In the genomic region with DNA sequence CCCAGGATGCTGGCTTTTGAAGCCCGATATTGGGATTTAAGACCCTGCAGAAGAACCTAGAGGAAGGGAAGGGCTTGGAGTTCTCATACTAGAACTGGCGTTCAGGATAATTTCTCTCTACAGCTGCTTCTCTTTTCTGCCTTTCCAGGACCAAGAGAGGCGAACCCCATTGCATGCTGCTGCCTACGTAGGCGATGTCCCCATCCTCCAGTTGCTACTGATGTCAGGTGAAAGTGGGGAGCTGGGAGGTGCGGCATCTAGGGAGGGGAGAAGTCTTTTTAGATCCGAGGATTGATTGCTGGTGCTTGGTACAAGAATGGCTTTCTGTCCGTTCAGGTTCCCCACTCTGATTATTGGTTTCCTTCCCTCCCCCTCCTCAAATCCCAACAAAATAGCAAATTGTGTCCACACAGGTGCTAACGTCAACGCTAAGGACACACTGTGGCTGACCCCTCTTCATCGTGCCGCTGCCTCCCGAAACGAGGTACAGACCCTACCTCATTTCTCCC, we compare ENCODE assay signal across 8 mouse cellular contexts. TPM values are rescaled to one million over a fixed set of nuclear protein-coding genes. Genes with fewer than 3 reads are reported as not detected.
A peak's percentile ranks its signal among the peaks of the same experiment; 100 is the strongest.
DNase-seq lines count a peak whose midpoint lies in the region; ATAC-seq and TF ChIP-seq lines count a peak whose summit lies in the region.

No protein-coding gene starts in this region.

- WGBS in liver, embryonic 12.5 days (ENCODE audit: insufficient replicate concordance), result 64% methylated on average over 14 of the region's 14 CpGs

- H3K4me2 ChIP-seq in liver, embryonic 12.5 days, result peak overlapping the region; percentile 96

- H3K27me3 ChIP-seq in testis, adult 2 months (ENCODE audit: control insufficient read depth, insufficient read depth, low read length), result no peaks in the 10 kb centered on the region
- H3K27me3 ChIP-seq in liver, embryonic 12.5 days (replicated peaks), result no peaks in the 10 kb centered on the region

- H3K9me3 ChIP-seq in liver, embryonic 12.5 days (replicated peaks), result no peaks in the 10 kb centered on the region

- H3K36me3 ChIP-seq in testis, adult 2 months (ENCODE audit: control insufficient read depth, insufficient read depth, low read length), result peaks cover 1% of the 10 kb centered on the region
- H3K36me3 ChIP-seq in liver, embryonic 12.5 days, result peaks cover 48% of the 10 kb centered on the region

- TF ChIP-seq CTCF in testis, adult 2 months (IDR thresholded peaks at IDR 0.05; ENCODE audit: control insufficient read depth, insufficient read depth, insufficient replicate concordance, low read depth, low read length), result no peak

- H3K4me1 ChIP-seq in testis, adult 2 months (ENCODE audit: control insufficient read depth, insufficient read depth, low read length), result peaks cover 13% of the 10 kb centered on the region
- H3K4me1 ChIP-seq in liver, embryonic 12.5 days, result peaks cover 58% of the 10 kb centered on the region

- DNase-seq in frontal cortex, postnatal 14 days (ENCODE audit: low spot score in 2 of 2), result no peak
- DNase-seq in testis, postnatal 14 days (ENCODE audit: low spot score), result no peak
- no peak for DNase-seq in ovary, postnatal 36 days (ENCODE audit: low spot score)
- DNase-seq in right cerebral cortex, postnatal 14 days, result no peak
- no peak for DNase-seq in embryo, embryonic 11 days

- ATAC-seq in frontal cortex, adult (ENCODE audit: low TSS enrichment), result peak; percentile 45
- no peak for ATAC-seq in liver, embryonic 12.5 days

- H3K9ac ChIP-seq in liver, embryonic 12.5 days, result peak overlapping the region; percentile 93

- no peak overlapping the region for H3K27ac ChIP-seq in testis, adult 2 months (ENCODE audit: control insufficient read depth, insufficient read depth, low read depth, low read length)
- peak overlapping the region; percentile 82; the same call in 1 of the 2 replicates for H3K27ac ChIP-seq in liver, embryonic 12.5 days

- peak overlapping the region; percentile 83 for H3K4me3 ChIP-seq in testis, adult 2 months (ENCODE audit: control insufficient read depth, low read depth, low read length)
- H3K4me3 ChIP-seq in liver, embryonic 12.5 days, result peak overlapping the region; percentile 89

- no peak for TF ChIP-seq POLR2A in testis, adult 2 months (IDR thresholded peaks at IDR 0.05; ENCODE audit: control insufficient read depth, low read depth, low read length)

RNA-seq across cellular contexts. Expression of a gene that starts 1.1 kb away (rescaled TPM):
- polyA plus RNA-seq in testis, adult 2 months (2012; rRNA removed), result 6.8 and 7.0 TPM in 2 replicates
- 9.3 TPM in 2 replicates for polyA plus RNA-seq in liver, embryonic 12.5 days (2016; fragmentation: Nextera tagmentation; extraction: Ambion mirVana)

RNA-seq across cellular contexts. Expression of a gene that starts 9.2 kb away (rescaled TPM):
- polyA plus RNA-seq in testis, adult 2 months (2012; rRNA removed), result 21.2 TPM in 2 replicates
- polyA plus RNA-seq in liver, embryonic 12.5 days (2016; fragmentation: Nextera tagmentation; extraction: Ambion mirVana), result 8.7 and 8.9 TPM in 2 replicates

RNA-seq across cellular contexts. Expression of a gene that starts 23.0 kb away (rescaled TPM):
- 0.14 and 0.18 TPM in 2 replicates for polyA plus RNA-seq in testis, adult 2 months (2012; rRNA removed)
- 22.7 and 23.0 TPM in 2 replicates for polyA plus RNA-seq in liver, embryonic 12.5 days (2016; fragmentation: Nextera tagmentation; extraction: Ambion mirVana)

RNA-seq across cellular contexts. Expression of a gene that starts 33.3 kb away (rescaled TPM):
- polyA plus RNA-seq in testis, adult 2 months (2012; rRNA removed), result 22.5 and 27.7 TPM in 2 replicates
- polyA plus RNA-seq in liver, embryonic 12.5 days (2016; fragmentation: Nextera tagmentation; extraction: Ambion mirVana), result 64.1 and 66.1 TPM in 2 replicates

RNA-seq across cellular contexts. Expression of a gene that starts 33.5 kb away (rescaled TPM):
- polyA plus RNA-seq in testis, adult 2 months (2012; rRNA removed), result 82.6 and 84.1 TPM in 2 replicates
- polyA plus RNA-seq in liver, embryonic 12.5 days (2016; fragmentation: Nextera tagmentation; extraction: Ambion mirVana), result 14.2 and 14.8 TPM in 2 replicates

Comparison
In these comparisons a context has a peak if more than half of its experiments do, and no peak if none do; other contexts are left out.
1. RNA of a gene that starts 23.0 kb away (polyA plus RNA-seq): 22.7 to 23.0 TPM in liver, embryonic 12.5 days; 0.14 to 0.18 TPM in testis, adult 2 months; every median in the first group is over 10 times any median in the second.